In the genomic region with DNA sequence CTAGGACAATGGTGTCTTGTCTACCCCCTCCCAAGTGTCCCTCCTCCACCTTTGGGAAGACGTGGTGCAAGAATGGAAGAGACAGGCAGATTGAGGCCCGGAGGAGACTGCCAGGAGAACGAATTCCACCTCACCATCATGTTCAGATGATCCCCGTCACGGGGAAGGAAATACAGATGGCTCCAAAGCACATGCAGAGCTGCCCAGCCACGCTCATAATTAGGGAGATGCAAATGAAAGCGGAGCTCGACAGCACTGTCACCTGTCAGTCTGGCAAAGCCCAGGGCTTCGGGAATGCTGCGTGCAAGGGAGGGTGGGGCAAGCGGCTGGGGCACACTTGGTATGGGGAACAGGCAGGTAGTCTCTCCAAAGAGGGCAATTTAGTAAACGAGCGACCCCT, we compare ENCODE assay signal across 24 mouse cellular contexts. TPM values are rescaled to one million over a fixed set of nuclear protein-coding genes. Genes with fewer than 3 reads are reported as not detected.
DNase-seq lines count a peak whose midpoint lies in the region; ATAC-seq and TF ChIP-seq lines count a peak whose summit lies in the region.
"Had no signal": no experiment of that assay in that cellular context is flagged by ENCODE, and none has a peak within 500 bp of the region (broad histone marks: within the 10 kb centered on the region; RNA-seq: fewer than 3 reads in every experiment).

No protein-coding gene starts in this region.

- H3K4me3 ChIP-seq in hindbrain, embryonic 13.5 days = no peak overlapping the region
- H3K4me3 ChIP-seq in hindbrain, embryonic 16.5 days (ENCODE audit: low read length) = no peak overlapping the region
- no peak overlapping the region for H3K4me3 ChIP-seq in forebrain, postnatal 0 days (ENCODE audit: low read depth, low read length)
- H3K4me3 ChIP-seq: embryonic facial prominence, embryonic 12.5 days; heart, embryonic 10.5 days; heart, embryonic 15.5 days; hindbrain, embryonic 15.5 days had no signal

- H3K36me3 ChIP-seq in hindbrain, embryonic 13.5 days = peaks cover 32% of the 10 kb centered on the region
- H3K36me3 ChIP-seq in hindbrain, embryonic 16.5 days (ENCODE audit: control insufficient read depth, insufficient read depth, low read length) = peaks cover 15% of the 10 kb centered on the region
- peaks cover 30% of the 10 kb centered on the region for H3K36me3 ChIP-seq in forebrain, postnatal 0 days (ENCODE audit: insufficient read depth)
- H3K36me3 ChIP-seq: embryonic facial prominence, embryonic 12.5 days; G1E; heart, embryonic 10.5 days; heart, embryonic 15.5 days had no signal

- peaks cover 6% of the 10 kb centered on the region; the same call in 1 of the 2 replicates for H3K27me3 ChIP-seq in hindbrain, embryonic 13.5 days
- no peaks in the 10 kb centered on the region for H3K27me3 ChIP-seq in hindbrain, embryonic 16.5 days (replicated peaks; ENCODE audit: control insufficient read depth, insufficient read depth, low read length)
- no peaks in the 10 kb centered on the region for H3K27me3 ChIP-seq in forebrain, postnatal 0 days (ENCODE audit: insufficient read depth, low read length)
- H3K27me3 ChIP-seq: hindbrain, embryonic 15.5 days had no signal

- TF ChIP-seq CTCF in forebrain, postnatal 0 days (IDR thresholded peaks at IDR 0.05; ENCODE audit: low read depth) = no peak

- peak; percentile 63 to 69 for DNase-seq in cerebellum, postnatal 10 days
- no peak for DNase-seq in cerebellum, adult 11-12 months
- peak; percentile 43 for DNase-seq in layer of hippocampus, adult 9-11 months
- DNase-seq in layer of hippocampus, postnatal 25 days (ENCODE audit: extremely low spot score in 1 of 2, low spot score in 1 of 2) = no peak
- no peak for DNase-seq in forebrain, postnatal 0 days
- no peak for DNase-seq in lung, postnatal 4 days
- DNase-seq: adrenal gland, adult 8-10 months; adrenal gland, postnatal 36 days; B cell, adult 2 months; cerebellum, adult 2 months; cerebellum, postnatal 25 days; gastrocnemius, postnatal 36 days; heart, adult 11 months; heart, postnatal 14 days; kidney, adult 11 months had no signal

- H3K27ac ChIP-seq in hindbrain, embryonic 13.5 days = peak overlapping the region; percentile 55
- H3K27ac ChIP-seq in hindbrain, embryonic 16.5 days (ENCODE audit: low read depth, low read length) = no peak overlapping the region
- H3K27ac ChIP-seq in forebrain, postnatal 0 days (ENCODE audit: low read depth, low read length) = no peak overlapping the region
- H3K27ac ChIP-seq: embryonic facial prominence, embryonic 12.5 days; heart, embryonic 10.5 days; heart, embryonic 15.5 days; hindbrain, embryonic 15.5 days had no signal

- no peak overlapping the region for H3K9ac ChIP-seq in hindbrain, embryonic 13.5 days
- H3K9ac ChIP-seq in hindbrain, embryonic 16.5 days (ENCODE audit: low read depth, low read length) = no peak overlapping the region
- no peak overlapping the region for H3K9ac ChIP-seq in forebrain, postnatal 0 days
- H3K9ac ChIP-seq: embryonic facial prominence, embryonic 12.5 days; heart, embryonic 15.5 days; hindbrain, embryonic 15.5 days had no signal

- no peak for ATAC-seq in hindbrain, embryonic 13.5 days (ENCODE audit: low FRiP score)
- no peak for ATAC-seq in hindbrain, embryonic 16.5 days
- peak; percentile 37; the same call in 1 of the 2 replicates for ATAC-seq in forebrain, postnatal 0 days
- ATAC-seq: CD4-positive, CD25-positive, alpha-beta regulatory T cell, adult 4 months had no signal

- peaks cover 9% of the 10 kb centered on the region for H3K4me1 ChIP-seq in hindbrain, embryonic 13.5 days (replicated peaks)
- H3K4me1 ChIP-seq in hindbrain, embryonic 16.5 days (ENCODE audit: control insufficient read depth, insufficient read depth, low read depth, low read length) = peaks cover 6% of the 10 kb centered on the region; the same call in 1 of the 2 replicates
- no peaks in the 10 kb centered on the region for H3K4me1 ChIP-seq in forebrain, postnatal 0 days (ENCODE audit: insufficient read depth)
- H3K4me1 ChIP-seq: heart, embryonic 15.5 days had no signal

- no peak overlapping the region for H3K4me2 ChIP-seq in hindbrain, embryonic 13.5 days
- H3K4me2 ChIP-seq in hindbrain, embryonic 16.5 days (ENCODE audit: low read length) = no peak overlapping the region
- no peak overlapping the region for H3K4me2 ChIP-seq in forebrain, postnatal 0 days (ENCODE audit: low read depth)
- H3K4me2 ChIP-seq: embryonic facial prominence, embryonic 12.5 days; heart, embryonic 15.5 days; hindbrain, embryonic 15.5 days had no signal

- 71% methylated on average over 13 of the region's 13 CpGs for WGBS in hindbrain, embryonic 13.5 days
- WGBS in hindbrain, embryonic 16.5 days = 70% methylated on average over 13 of the region's 13 CpGs
- WGBS in forebrain, postnatal 0 days = 54% methylated on average over 13 of the region's 13 CpGs

- no peaks in the 10 kb centered on the region for H3K9me3 ChIP-seq in hindbrain, embryonic 13.5 days
- H3K9me3 ChIP-seq in hindbrain, embryonic 16.5 days (ENCODE audit: control insufficient read depth, low read length) = no peaks in the 10 kb centered on the region
- no peaks in the 10 kb centered on the region for H3K9me3 ChIP-seq in forebrain, postnatal 0 days (ENCODE audit: low read length)
- H3K9me3 ChIP-seq: embryonic facial prominence, embryonic 12.5 days; G1E; heart, embryonic 10.5 days; heart, embryonic 15.5 days; hindbrain, embryonic 15.5 days had no signal

RNA-seq across cellular contexts. Expression of a gene that starts 33.0 kb away (rescaled TPM):
- 2.3 and 2.6 TPM in 2 replicates for polyA plus RNA-seq in hindbrain, embryonic 13.5 days (2015; fragmentation: Nextera tagmentation; extraction: Ambion mirVana)
- 3.7 and 4.8 TPM in 2 replicates for polyA plus RNA-seq in hindbrain, embryonic 16.5 days (2015; fragmentation: Nextera tagmentation; extraction: Ambion mirVana)
- 10 to 100 TPM; 32.8 to 36.2 TPM for total RNA-seq in layer of hippocampus, postnatal 25 days (2021)
- total RNA-seq in forebrain, postnatal 0 days (2014; rRNA removed) = 17.3 and 26.3 TPM in 2 replicates
- polyA plus RNA-seq in forebrain, postnatal 0 days (2015; fragmentation: Nextera tagmentation; extraction: Ambion mirVana) = 4.7 and 8.4 TPM in 2 replicates
- total RNA-seq: hematopoietic stem cell, adult 5-6 weeks had no signal
- polyA plus RNA-seq: CD4-positive, CD25-positive, alpha-beta regulatory T cell, adult 4 months; G1E; heart, embryonic 10.5 days had no signal

RNA-seq across cellular contexts. Expression of a gene that starts 42.2 kb away (rescaled TPM):
- 22.8 and 23.7 TPM in 2 replicates for polyA plus RNA-seq in hindbrain, embryonic 13.5 days (2015; fragmentation: Nextera tagmentation; extraction: Ambion mirVana)
- 18.7 and 21.6 TPM in 2 replicates for polyA plus RNA-seq in hindbrain, embryonic 16.5 days (2015; fragmentation: Nextera tagmentation; extraction: Ambion mirVana)
- 10 to 100 TPM; 35.7 to 39.3 TPM for total RNA-seq in layer of hippocampus, postnatal 25 days (2021)
- total RNA-seq in forebrain, postnatal 0 days (2014; rRNA removed) = 42.8 and 51.0 TPM in 2 replicates
- 15.2 and 16.4 TPM in 2 replicates for polyA plus RNA-seq in forebrain, postnatal 0 days (2015; fragmentation: Nextera tagmentation; extraction: Ambion mirVana)

RNA-seq across cellular contexts. Expression of a gene that starts 47.5 kb away (rescaled TPM):
- 9.8 and 12.2 TPM in 2 replicates for polyA plus RNA-seq in hindbrain, embryonic 13.5 days (2015; fragmentation: Nextera tagmentation; extraction: Ambion mirVana)
- polyA plus RNA-seq in hindbrain, embryonic 16.5 days (2015; fragmentation: Nextera tagmentation; extraction: Ambion mirVana) = 9.2 and 10.8 TPM in 2 replicates
- 10 to 100 TPM; 69.4 to 69.8 TPM for total RNA-seq in layer of hippocampus, postnatal 25 days (2021)
- 61.6 and 87.8 TPM in 2 replicates for total RNA-seq in forebrain, postnatal 0 days (2014; rRNA removed)
- polyA plus RNA-seq in forebrain, postnatal 0 days (2015; fragmentation: Nextera tagmentation; extraction: Ambion mirVana) = 10.1 and 12.4 TPM in 2 replicates
- total RNA-seq: hematopoietic stem cell, adult 5-6 weeks had no signal
- polyA plus RNA-seq: CD4-positive, CD25-positive, alpha-beta regulatory T cell, adult 4 months had no signal

RNA-seq across cellular contexts. Expression of a gene that starts 47.6 kb away (rescaled TPM):
- polyA plus RNA-seq in hindbrain, embryonic 13.5 days (2015; fragmentation: Nextera tagmentation; extraction: Ambion mirVana) = 14.5 and 15.5 TPM in 2 replicates
- polyA plus RNA-seq in hindbrain, embryonic 16.5 days (2015; fragmentation: Nextera tagmentation; extraction: Ambion mirVana) = 18.0 and 18.1 TPM in 2 replicates
- total RNA-seq in layer of hippocampus, postnatal 25 days (2021) = 10 to 100 TPM; 12.6 to 15.4 TPM
- 22.4 and 31.2 TPM in 2 replicates for total RNA-seq in forebrain, postnatal 0 days (2014; rRNA removed)
- polyA plus RNA-seq in forebrain, postnatal 0 days (2015; fragmentation: Nextera tagmentation; extraction: Ambion mirVana) = 15.5 and 19.1 TPM in 2 replicates

Comparison
In these comparisons a context has a peak if more than half of its experiments do, and no peak if none do; other contexts are left out.
1. DNase-seq: peak in cerebellum, postnatal 10 days (2 of 2) and layer of hippocampus, adult 9-11 months (single experiment); none in cerebellum, adult 11-12 months (single experiment), layer of hippocampus, postnatal 25 days (0 of 2), forebrain, postnatal 0 days (single experiment) and lung, postnatal 4 days (0 of 2).